Mouse (Mus musculus) intestine, postnatal 0 days (tissue): ENCODE measurements around the gene Cherp. TPM values are rescaled to one million over a fixed set of nuclear protein-coding genes. Genes with fewer than 3 reads are reported as not detected.

Source experiments
- ATAC-seq: fragments of 200-750 bp; cut with Nextera tagmentation; 2 replicates; pipeline ENCODE4 v1.8.0; 2017; ENCODE audit warnings: mild to moderate bottlenecking, moderate TSS enrichment, moderate library complexity
- H3K27ac ChIP-seq: fragments of 300-500 bp; sonication (generic); 2 replicates; pipeline ENCODE4 v1.5.1; 2014; ENCODE audit warnings: mild to moderate bottlenecking, low read depth, low read length, moderate library complexity
- H3K27me3 ChIP-seq: fragments of 300-500 bp; sonication (generic); replicated peaks from 2 replicates; pipeline ENCODE4 v1.6.1; 2014; ENCODE audit warnings: low read length, mixed read lengths; ENCODE audit not compliant: control insufficient read depth, insufficient read depth
- H3K36me3 ChIP-seq: fragments of 300-500 bp; sonication (generic); 2 replicates; pipeline ENCODE4 v1.6.1; 2014; ENCODE audit warnings: mild to moderate bottlenecking, moderate library complexity; ENCODE audit not compliant: control insufficient read depth, insufficient read depth
- H3K4me1 ChIP-seq: fragments of 300-500 bp; sonication (generic); replicated peaks from 2 replicates; pipeline ENCODE4 v1.6.1; 2014; ENCODE audit warnings: antibody characterized with exemption, low read length, mixed read lengths; ENCODE audit not compliant: control insufficient read depth, insufficient read depth
- H3K4me2 ChIP-seq: fragments of 300-500 bp; sonication (generic); replicated peaks from 2 replicates; pipeline ENCODE4 v1.6.1; 2014; ENCODE audit warnings: low read depth, mild to moderate bottlenecking, moderate library complexity
- H3K4me3 ChIP-seq: fragments of 300-500 bp; sonication (generic); 2 replicates; pipeline ENCODE4 v1.5.1; 2014; ENCODE audit warnings: low read depth, low read length
- H3K9ac ChIP-seq: fragments of 300-500 bp; sonication (generic); 2 replicates; pipeline ENCODE4 v1.6.1; 2014; ENCODE audit warnings: mild to moderate bottlenecking, low read depth, low read length
- H3K9me3 ChIP-seq: fragments of 300-500 bp; sonication (generic); 2 replicates; pipeline ENCODE4 v1.6.1; 2016; ENCODE audit warnings: mixed run types; ENCODE audit not compliant: control insufficient read depth
- CTCF ChIP-seq: sonication (generic); IDR thresholded peaks from 2 replicates; pipeline ENCODE4 v1.5.1; 2016; ENCODE audit warnings: low read depth, mild to moderate bottlenecking, control low read depth, antibody characterized with exemption, moderate library complexity
- WGBS: fragments of 180-500 bp; shearing (Covaris S2); extraction: QIAGEN DNeasy Blood & Tissue Kit; methylation state at CpG from one replicate; pipeline ENCODE4 v1.1.7; 2014; 5-methylcytosine and 5-hydroxymethylcytosine counted together
- polyA plus RNA-seq: library from polyadenylated mRNA; unstranded; fragments of >200 nt; fragmentation: Nextera tagmentation; extraction: Ambion mirVana; gene quantifications from 2 replicates; pipeline ENCODE4 v1.2.1, GENCODE M21; 2015

Gene Cherp
- polyA plus RNA-seq, 1 experiment from 2014 or later: 19.4 TPM

DNA sequence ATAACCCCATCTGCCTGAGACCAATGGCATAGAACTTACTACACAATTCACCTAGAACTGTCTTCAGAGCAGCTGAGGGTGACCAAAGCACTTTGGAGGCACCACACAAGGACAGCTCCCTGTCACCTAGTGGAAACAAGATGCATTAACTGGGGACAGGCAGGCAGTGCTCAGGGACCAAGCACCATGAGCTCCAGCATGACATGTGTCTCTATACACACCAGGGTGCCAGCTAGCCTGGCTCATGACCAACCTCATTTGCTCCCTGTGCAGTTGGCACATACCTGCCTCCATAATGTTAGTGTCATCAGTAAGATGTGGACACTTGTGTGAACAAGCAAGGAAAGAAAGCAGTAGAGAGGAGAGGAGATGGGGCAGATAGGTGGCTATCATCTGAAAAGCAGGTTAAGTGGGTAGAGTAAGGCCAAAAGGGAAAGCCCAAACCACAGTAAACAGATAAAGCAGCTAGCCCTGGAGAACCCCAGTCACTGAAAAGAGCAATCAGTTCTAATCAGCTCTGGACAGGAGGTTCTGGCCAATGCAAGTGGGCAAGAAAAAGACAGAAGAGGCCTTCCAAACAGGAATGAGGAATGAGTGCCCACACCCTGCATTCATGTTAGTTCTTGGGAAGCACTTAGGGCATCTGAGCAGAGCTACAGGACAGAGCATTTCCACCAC, 29.8 kb upstream of the Cherp start:
- no peak for ATAC-seq
- no peak overlapping the region for H3K27ac ChIP-seq
- H3K4me3 ChIP-seq: no peak overlapping the region
- H3K36me3 ChIP-seq: no peaks in the 10 kb centered on the region
- no peak overlapping the region for H3K9ac ChIP-seq
- H3K9me3 ChIP-seq: no peaks in the 10 kb centered on the region
- H3K4me2 ChIP-seq: no peak overlapping the region
- no peak for TF ChIP-seq CTCF
- no peaks in the 10 kb centered on the region for H3K27me3 ChIP-seq
- peaks cover 9% of the 10 kb centered on the region for H3K4me1 ChIP-seq

DNA sequence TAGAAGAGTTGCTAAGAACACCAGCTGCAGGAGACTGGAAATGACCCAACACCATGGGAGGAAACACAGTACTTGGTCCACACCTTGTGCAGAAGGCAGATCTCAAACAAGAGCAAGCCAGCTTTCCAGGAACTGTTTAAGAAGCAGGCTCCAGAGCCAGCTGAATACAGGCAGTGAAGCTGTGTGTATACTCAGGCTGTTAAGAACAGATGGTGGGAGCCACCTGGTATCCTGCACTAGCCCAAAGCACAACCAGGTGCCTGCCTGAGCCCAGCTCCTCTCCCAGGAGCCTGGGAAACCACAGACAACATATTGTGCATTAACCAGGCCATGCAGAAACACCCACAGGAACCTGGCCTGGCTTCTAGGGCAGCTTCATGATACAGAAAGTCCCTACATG, 29.1 kb upstream of the Cherp start:
- Histone ChIP-seq H3K4me2 (no peak overlapping the region), H3K4me1 (peaks cover 8% of the 10 kb centered on the region), H3K27ac (no peak overlapping the region), H3K4me3 (no peak overlapping the region), H3K36me3 (no peaks in the 10 kb centered on the region), H3K9me3 (no peaks in the 10 kb centered on the region), H3K27me3 (no peaks in the 10 kb centered on the region), H3K9ac (no peak overlapping the region)
- TF ChIP-seq CTCF: no peak
- ATAC-seq: no peak

DNA sequence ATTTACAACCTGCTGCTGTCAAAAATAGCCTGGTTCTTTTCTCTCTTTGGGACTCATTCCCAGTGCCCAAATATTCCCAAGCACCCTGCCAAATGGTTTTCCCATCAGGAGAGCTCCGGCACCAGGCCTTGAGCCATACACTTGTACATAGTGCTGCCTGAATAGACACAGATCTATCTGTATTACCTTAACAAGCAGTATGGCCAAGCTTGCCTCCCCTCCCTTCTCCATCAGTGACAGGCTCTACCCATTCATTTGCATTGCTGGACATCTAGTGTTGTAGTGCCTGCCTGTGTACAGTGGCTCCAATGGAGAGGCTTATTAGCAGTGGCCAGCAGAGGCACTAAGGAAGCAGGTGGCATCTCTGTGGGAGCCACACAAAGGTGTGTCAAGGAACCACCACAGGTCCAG, 25.5 kb upstream of the Cherp start:
- ATAC-seq: no peak
- 93% methylated on average over 1 of the region's 1 CpGs for WGBS
- H3K4me3 ChIP-seq: no peak overlapping the region
- no peaks in the 10 kb centered on the region for H3K27me3 ChIP-seq
- H3K4me1 ChIP-seq: peaks cover 4% of the 10 kb centered on the region; the same call in 1 of the 2 replicates
- TF ChIP-seq CTCF: peak; percentile 22; the same call in 1 of the 2 replicates
- H3K9me3 ChIP-seq: no peaks in the 10 kb centered on the region
- H3K4me2 ChIP-seq: no peak overlapping the region
- H3K9ac ChIP-seq: no peak overlapping the region
- H3K36me3 ChIP-seq: peaks cover 16% of the 10 kb centered on the region
- H3K27ac ChIP-seq: peak overlapping the region; percentile 63

DNA sequence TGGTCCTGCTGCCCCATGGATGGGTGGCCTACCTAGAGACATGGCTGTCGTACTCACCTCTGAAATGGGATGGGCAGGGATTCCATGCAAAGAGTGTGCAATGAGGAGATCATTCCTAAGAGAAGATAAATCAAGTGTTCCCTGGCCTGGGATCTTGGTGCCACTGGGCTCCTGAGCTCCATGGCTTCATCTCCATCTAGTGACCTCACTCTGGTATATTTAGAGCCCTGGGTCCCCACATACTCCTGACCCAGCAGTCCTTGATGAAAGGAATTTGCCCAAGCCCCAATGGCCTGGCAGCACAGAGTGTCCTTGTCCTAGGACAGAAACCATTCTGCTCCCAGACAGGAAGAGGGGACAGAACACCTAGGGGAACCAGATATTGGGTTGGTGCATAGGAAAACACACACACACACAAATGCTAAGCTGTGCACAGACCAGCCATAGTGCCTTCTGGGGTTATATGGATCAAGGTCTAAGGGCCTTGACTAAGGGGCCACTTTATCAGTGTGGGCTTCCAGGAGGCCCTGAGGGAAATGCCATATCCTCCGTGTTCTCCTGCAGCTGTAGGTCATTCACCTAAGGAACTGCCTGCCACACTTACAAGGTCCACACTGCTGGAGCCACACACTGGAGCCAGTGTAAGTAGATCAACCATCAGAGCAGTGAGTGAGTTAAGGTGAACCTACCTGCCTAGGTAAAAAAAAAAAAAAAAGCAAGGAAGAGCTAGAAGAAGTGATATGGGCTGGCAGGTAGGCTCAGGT, 24.7 kb upstream of the Cherp start:
- peaks cover 4% of the 10 kb centered on the region; the same call in 1 of the 2 replicates for H3K4me1 ChIP-seq
- peak; percentile 66 for ATAC-seq
- no peaks in the 10 kb centered on the region for H3K9me3 ChIP-seq
- TF ChIP-seq CTCF: no peak
- H3K4me3 ChIP-seq: no peak overlapping the region
- H3K27ac ChIP-seq: peak overlapping the region; percentile 63
- H3K27me3 ChIP-seq: no peaks in the 10 kb centered on the region
- no peak overlapping the region for H3K4me2 ChIP-seq
- no peak overlapping the region for H3K9ac ChIP-seq
- H3K36me3 ChIP-seq: peaks cover 24% of the 10 kb centered on the region
- WGBS: 53% methylated on average over 2 of the region's 2 CpGs

DNA sequence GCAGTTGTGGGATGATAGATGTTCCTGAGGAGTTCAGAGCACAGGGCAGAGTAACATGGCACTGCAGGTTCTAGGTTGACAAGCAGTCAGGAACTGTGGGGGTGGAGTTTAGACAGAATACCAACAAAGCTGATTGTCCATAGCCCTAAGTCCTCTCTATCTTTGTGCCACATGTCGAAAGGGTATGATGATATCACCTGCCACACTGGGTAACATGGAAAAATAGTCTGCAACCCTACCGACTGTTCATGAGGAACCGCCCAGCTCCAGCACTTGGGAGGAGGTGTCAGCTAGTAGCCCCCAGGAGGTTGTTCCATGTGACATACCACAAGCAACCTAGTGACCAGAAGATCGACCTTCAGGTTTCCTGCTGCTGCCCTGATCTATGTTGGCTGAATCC, 23.5 kb upstream of the Cherp start:
- Histone ChIP-seq H3K9ac (no peak overlapping the region), H3K4me1 (peaks cover 5% of the 10 kb centered on the region; the same call in 1 of the 2 replicates), H3K9me3 (no peaks in the 10 kb centered on the region), H3K36me3 (peaks cover 27% of the 10 kb centered on the region), H3K4me2 (no peak overlapping the region), H3K4me3 (no peak overlapping the region), H3K27me3 (no peaks in the 10 kb centered on the region), H3K27ac (peak overlapping the region; percentile 63; the same call in 1 of the 2 replicates)
- TF ChIP-seq CTCF: no peak
- 81% methylated on average over 4 of the region's 4 CpGs for WGBS
- ATAC-seq: no peak

DNA sequence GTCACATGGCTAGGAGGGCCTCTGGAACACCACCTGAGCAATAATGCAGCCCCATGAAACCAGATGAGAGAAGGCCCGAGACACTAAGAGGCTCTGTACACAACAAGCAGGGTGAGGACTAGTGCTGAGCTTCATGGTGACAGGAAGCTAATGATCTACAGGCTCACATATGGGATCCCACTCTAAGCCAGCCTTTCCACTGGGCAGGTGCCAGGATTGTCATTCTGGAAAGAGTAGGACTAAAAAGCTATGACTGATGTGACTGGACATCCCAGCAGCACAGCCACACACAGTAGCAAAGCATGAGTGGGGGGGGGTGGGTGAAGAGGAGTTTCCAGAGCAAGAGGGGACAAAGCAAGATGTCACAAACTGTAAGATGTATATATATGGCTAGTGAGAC, 22.9 kb upstream of the Cherp start:
- Histone ChIP-seq H3K4me3 (no peak overlapping the region), H3K4me2 (no peak overlapping the region), H3K9me3 (no peaks in the 10 kb centered on the region), H3K4me1 (peaks cover 6% of the 10 kb centered on the region; the same call in 1 of the 2 replicates), H3K27ac (no peak overlapping the region; the same call in 1 of the 2 replicates), H3K36me3 (peaks cover 27% of the 10 kb centered on the region), H3K9ac (no peak overlapping the region), H3K27me3 (no peaks in the 10 kb centered on the region)
- no peak for TF ChIP-seq CTCF
- ATAC-seq: no peak
- 70% methylated on average over 1 of the region's 1 CpGs for WGBS
